Mouse (Mus musculus) cerebellum, adult 8-10 months (tissue): Measurements from ENCODE around the gene Hoxb4.

Source experiments
- DNase-seq: peaks from one replicate; pipeline ENCODE4 v3.0.0; 2022

Gene Hoxb4

DNA sequence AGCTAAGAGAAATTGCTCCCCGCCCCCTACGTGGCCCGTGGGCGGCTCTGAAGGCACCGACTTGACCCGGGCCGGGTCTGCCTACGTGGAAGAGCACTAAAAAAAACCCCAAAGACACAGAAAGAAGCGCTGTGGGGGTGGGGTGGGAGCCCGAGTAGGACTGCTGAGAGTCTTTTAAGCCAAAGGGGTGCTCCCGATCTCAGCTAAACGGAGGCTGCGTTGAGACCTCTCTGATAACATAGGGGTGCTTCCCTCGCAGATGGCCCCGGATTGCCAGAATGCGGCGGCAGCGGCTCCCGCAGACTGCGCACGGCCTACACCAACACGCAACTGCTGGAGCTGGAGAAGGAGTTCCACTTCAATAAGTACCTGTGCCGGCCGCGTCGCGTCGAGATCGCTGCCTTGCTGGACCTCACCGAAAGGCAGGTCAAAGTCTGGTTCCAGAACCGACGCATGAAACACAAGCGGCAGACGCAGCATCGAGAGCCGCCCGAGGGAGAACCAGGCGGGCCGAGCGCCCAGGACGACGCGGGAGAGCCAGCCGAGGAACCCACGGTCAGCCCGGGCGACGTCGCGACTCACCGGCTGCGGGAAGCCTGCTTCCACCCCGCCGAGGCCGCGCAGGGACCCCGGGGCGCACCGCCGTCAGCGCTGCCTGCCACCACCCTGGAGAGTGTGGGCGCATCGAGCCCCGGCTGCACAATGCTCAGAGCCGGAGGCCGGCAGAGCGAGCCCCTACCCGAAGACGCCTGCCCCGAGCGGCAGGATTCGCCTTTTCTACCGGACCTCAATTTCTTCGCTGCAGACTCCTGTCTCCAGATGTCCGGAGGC, 34.8 kb downstream of the Hoxb4 start:
- no peak for DNase-seq

DNA sequence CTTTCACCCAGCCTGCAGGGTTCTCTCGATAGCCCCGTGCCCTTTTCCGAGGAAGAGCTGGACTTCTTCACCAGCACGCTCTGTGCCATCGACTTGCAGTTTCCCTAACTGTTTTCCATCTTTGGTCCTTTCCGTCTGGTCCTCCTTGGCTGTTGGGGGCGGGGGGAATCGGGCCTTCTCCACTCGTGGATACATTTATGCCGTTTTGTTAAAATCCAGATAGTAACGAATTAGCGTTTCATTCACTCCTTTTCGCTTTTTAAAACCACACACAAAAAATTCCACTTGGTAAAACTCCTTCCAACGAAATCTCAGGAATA, 35.4 kb downstream of the Hoxb4 start:
- no peak for DNase-seq

DNA sequence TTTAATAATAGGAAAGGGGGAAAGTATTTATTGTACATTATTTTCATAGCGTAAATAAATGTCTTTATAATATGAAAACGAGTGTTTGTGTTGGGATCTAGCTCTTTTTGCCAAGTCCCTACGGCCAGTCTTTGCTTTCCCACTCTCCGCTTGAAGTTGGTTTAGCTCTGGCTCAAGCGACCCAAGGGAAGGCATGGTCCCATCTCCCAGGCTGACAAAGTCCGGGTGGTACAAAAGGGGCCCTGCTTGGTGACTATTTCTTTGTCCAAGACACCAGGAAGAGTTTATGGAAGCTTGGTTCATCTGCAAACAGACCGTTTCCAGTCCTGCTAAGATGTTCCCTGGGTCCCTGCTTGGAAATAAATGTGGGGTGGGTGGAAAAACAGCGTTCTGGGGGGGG, 35.9 kb downstream of the Hoxb4 start:
- DNase-seq, result no peak

DNA sequence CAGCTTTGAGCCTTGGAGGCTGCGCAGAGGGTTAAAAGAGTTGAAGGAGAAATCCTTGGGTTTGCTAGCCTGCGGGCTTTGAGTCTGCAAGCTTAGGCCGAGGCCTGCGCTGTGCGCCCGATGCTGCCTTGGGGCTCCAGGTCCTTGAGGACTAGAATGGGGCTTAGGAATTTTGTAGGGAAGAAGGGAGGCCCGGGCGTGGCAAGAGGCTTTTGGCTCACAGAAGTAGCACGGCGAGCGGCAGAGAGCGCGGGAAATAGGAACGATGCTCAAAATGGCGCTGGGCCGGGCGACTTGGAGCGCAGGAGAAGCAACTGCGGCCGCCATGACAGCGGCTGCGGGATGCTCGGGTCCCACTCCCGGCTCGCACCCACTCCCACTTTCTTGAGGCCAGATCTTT, 36.3 kb downstream of the Hoxb4 start:
- DNase-seq, result no peak

DNA sequence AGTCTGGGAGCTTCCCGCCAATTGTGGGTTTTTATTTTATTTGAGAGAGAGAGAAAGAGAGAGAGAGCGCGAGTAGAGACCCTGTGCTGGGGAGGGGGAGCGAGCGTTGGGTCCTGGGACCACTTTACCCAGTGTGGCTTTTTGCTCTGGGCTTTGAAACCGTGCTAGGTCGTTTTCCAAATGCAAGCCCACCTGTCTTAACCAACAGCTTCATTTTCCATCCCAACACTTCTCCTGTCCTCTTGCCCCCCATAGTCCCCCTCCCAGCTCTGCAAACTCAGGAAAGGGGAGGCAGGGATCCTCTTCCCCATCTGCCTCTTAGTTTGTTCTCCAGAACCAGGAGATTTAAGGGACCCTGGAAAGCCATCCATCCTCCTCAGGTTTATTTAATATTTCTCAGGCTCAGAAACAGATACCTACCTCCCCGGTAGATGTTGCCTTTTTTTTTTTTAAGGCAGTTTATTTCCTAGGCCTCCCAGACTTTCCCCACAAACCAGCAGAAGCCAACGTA, 36.8 kb downstream of the Hoxb4 start:
- DNase-seq, result no peak

DNA sequence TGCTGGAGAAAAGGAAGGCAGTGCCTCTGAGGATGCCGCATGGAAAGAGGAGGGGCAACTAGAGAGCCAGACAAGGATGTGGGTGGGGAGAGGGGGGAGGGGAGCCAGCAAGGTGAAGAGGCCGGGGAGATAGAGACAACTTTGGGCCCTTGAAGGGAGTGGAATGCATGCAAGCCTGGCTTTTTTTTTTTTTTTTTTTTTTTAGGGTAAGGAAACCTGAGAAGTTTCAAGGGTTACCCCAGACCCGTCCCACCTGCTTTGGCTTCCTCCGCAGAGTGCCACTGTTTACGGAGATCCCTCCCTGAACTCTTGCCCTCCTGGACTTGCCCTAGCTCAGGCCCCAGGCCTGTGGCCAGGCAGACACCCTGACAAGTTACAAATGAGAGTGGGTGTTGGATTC, 45.7 kb downstream of the Hoxb4 start:
- no peak for DNase-seq

DNA sequence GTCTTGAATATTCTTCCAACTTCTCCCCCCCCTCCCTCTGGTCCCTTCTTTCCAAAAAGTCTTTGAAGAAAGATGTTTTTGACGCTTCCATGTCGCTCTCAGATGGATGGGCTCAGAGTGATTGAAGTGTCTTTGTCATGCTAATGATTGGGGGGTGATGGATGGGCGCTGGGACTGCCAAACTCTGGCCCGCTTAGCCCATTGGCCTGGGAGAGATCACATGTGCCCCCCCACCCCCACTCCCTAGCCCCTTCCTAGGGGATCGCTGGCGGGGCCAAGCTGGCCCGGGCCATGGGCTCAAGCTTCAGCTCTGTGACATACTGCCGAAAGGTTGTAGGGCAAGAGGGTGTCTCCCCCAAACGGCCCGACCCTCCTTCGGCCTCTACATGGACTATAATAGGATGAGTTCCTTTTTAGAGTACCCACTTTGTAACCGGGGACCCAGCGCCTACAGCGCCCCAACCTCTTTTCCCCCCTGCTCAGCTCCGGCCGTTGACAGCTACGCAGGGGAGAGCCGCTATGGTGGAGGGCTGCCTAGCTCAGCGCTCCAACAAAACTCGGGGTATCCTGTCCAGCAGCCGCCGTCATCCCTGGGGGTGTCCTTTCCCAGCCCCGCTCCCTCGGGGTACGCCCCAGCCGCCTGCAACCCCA, 47.5 kb downstream of the Hoxb4 start, which contains the start of gene Hoxb1:
Gene Hoxb1, plus strand, starts transcription at position 312 of the 651 bp plus-strand sequence.
- no peak for DNase-seq

DNA sequence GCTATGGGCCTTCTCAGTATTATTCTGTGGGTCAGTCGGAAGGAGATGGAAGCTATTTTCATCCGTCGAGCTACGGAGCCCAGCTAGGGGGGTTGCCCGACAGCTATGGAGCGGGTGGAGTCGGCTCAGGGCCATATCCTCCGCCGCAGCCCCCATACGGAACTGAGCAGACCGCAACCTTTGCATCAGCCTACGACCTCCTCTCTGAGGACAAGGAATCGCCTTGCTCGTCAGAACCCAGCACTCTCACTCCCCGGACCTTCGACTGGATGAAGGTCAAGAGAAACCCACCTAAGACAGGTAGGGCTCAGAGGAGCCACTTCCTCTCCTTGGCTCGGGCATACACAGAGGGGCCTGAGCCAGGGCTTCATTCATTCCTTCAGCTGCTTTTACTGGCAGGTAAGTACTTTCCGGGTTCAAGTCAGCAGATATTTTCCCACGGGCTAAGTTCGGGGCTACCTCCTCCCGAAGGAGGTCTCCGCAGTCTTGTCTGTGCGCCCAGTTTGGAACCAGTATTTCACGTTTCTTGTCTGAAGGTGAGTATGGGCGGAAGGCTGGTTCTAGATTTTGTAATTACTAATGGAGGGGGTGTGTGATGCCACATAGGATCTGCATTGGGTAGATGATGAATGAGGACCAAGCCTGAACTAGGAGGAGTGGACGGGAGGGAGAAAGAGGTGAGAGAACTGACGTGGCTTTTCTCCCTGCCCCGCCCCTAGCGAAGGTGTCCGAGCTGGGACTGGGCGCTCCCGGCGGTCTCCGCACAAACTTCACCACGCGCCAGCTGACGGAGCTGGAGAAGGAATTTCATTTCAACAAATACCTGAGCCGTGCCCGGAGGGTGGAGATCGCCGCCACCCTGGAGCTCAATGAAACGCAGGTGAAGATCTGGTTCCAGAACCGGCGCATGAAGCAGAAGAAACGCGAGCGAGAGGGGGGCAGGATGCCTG, 48.3 kb downstream of the Hoxb4 start:
- no peak for DNase-seq

DNA sequence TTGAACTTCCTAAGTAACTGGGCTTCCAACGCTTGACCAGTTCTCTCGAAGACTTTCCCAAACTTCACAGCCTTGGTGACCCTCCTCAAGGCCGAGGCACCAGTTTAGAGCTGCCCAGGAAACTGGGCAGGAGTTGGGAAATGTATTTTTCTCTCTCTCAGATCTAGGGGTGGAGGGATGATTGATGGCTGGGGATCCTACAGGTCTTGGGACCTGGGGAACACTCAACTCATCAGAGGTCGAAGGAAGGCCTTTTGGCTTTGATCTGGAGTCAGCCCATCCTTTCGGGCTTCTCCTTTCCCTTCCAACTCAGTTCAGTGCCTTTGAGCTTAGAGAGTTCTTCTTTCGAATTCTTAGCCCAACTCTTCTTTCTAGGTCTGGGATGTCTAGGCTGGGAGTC, 49.1 kb downstream of the Hoxb4 start:
- no peak for DNase-seq

DNA sequence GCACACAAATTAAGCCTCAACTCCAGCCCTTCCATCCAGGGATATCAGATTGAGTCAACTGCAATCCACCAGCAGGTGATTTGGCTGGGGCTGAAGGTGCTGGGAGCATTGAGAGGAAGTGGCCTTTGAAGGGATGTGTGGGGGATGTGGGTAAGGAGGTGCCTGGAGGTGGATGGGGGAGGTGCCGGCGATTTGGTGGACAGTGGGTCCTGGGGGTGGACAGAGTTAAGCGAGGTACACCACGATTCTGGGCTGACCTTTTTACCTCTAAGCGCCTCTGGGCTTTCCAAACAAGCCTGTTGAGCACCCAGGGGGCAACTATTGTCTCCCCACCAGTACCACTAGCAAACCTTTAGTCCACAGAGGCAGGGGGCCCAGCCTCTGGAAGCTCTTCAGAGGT, 50.6 kb downstream of the Hoxb4 start:
- no peak for DNase-seq

DNA sequence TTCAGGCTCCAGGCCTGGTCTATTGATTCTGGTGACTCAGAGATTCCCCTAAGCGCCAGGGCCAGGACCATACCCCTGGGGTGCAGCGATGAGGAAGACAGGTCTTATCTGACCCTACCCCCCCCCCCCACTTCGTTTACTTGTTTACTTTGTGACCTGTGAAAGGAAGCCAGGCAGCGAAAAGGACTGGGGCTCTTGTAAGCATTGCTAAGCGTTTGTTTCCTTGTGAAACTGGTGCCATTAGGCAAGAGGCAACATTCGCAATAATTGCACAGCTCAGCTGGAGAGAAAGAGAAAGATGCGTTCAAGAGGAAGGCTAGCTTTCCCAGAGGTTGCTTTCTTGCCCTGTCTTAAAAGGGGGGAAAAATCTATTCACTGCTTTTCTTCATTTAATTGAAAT, 51.1 kb downstream of the Hoxb4 start:
- DNase-seq, result no peak
